Mouse (Mus musculus) hindbrain, embryonic 14.5 days (tissue): ENCODE data around the gene Gm12355. TPM values are rescaled to one million over a fixed set of nuclear protein-coding genes. Genes with fewer than 3 reads are reported as not detected.
"Not testable (repeated sequence)": the region's sequence is repeated elsewhere in the genome, so short reads cannot be mapped to it uniquely, and the experiment has no call there.

Experiments used
- ATAC-seq: fragments of 200-750 bp; cut with Nextera tagmentation; 2 replicates; pipeline ENCODE4 v1.8.0; 2017; ENCODE audit warnings: moderate number of reproducible peaks, mild to moderate bottlenecking, moderate TSS enrichment, moderate library complexity; ENCODE audit not compliant: low FRiP score
- DNase-seq: peaks from one replicate; pipeline ENCODE4 v3.0.0-alpha.2; 2015; ENCODE audit warnings: low spot score
- H3K27ac ChIP-seq: fragments of 300-500 bp; sonication (generic); 2 replicates; pipeline ENCODE4 v1.5.1; 2014; ENCODE audit warnings: mild to moderate bottlenecking, moderate library complexity
- H3K27me3 ChIP-seq: fragments of 300-500 bp; sonication (generic); 2 replicates; pipeline ENCODE4 v1.6.1; 2014; ENCODE audit warnings: mild to moderate bottlenecking, low read length, mixed read lengths; ENCODE audit not compliant: control insufficient read depth, insufficient read depth
- H3K36me3 ChIP-seq: fragments of 300-500 bp; sonication (generic); replicated peaks from 2 replicates; pipeline ENCODE4 v1.6.1; 2014; ENCODE audit not compliant: control insufficient read depth, insufficient read depth
- H3K4me1 ChIP-seq: fragments of 300-500 bp; sonication (generic); replicated peaks from 2 replicates; pipeline ENCODE4 v1.6.1; 2014; ENCODE audit warnings: antibody characterized with exemption, low read length, mixed read lengths; ENCODE audit not compliant: control insufficient read depth, insufficient read depth
- H3K4me2 ChIP-seq: fragments of 300-500 bp; sonication (generic); replicated peaks from 2 replicates; pipeline ENCODE4 v1.6.1; 2014; ENCODE audit warnings: mild to moderate bottlenecking, moderate library complexity
- H3K4me3 ChIP-seq: fragments of 300-500 bp; sonication (generic); replicated peaks from 2 replicates; pipeline ENCODE4 v1.5.1; 2014; ENCODE audit warnings: mild to moderate bottlenecking, low read length
- H3K9ac ChIP-seq: fragments of 300-500 bp; sonication (generic); 2 replicates; pipeline ENCODE4 v1.6.1; 2014
- H3K9me3 ChIP-seq: fragments of 300-500 bp; sonication (generic); 2 replicates; pipeline ENCODE4 v1.6.1; 2016; ENCODE audit warnings: low read length; ENCODE audit not compliant: control insufficient read depth
- WGBS: fragments of 180-500 bp; shearing (Covaris S2); extraction: QIAGEN DNeasy Blood & Tissue Kit; methylation state at CpG from one replicate; pipeline ENCODE4 v1.1.7; 2014; 5-methylcytosine and 5-hydroxymethylcytosine counted together
- polyA plus RNA-seq: library from polyadenylated mRNA; unstranded; fragments of >200 nt; fragmentation: Nextera tagmentation; extraction: Ambion mirVana; gene quantifications from 2 replicates; pipeline ENCODE4 v1.2.1, GENCODE M21; 2014

Gene Gm12355
- polyA plus RNA-seq: 0.20 and 0.80 TPM in 2 replicates

DNA sequence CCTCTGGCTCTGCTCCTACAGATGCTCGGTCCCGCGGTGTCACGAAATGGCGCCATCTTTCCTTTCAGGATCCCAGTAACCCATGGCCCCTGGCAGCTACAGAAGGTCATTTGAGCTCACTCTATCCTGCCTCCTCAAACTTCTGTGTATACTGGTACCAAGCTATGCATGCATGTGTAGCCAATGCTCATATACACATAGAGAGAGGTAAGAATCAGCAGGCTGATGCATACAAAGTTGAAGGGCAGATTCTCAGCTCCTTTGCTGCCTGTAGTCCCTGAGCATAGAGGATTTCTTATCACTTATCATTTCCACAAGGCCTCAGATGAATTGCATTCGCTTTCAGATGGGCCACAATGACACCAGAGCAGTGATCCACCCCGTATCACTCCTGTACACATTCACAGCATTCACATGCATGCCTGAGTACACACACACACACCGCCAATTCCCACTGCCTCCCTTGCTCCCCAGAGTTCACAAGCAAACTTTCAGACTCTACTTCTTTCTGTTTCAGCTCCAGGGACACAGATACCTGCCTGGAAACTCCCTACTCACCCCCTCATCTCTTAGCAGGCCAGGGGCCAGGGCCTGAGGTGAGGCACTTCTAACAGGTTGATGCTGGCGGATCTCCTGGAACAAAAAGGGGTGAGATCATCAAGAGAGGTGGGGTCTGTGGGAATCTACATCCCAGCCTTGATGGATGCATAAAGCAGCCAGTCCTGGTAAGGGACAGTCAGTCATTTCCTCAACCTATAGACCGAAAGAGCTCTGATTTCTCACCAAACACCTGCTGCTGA is at the start of gene Gm12355, which contains the start of gene Gsdma3:
Gm12355 (minus strand) TSS at position 51 of the 800 bp plus-strand sequence.
Gsdma3 (plus strand) TSS at position 750 of the 800 bp plus-strand sequence.
- Histone ChIP-seq H3K9ac (no peak within 1 kb of the TSS), H3K4me1 (no peaks in the 10 kb centered on the region), H3K27ac (no peak within 1 kb of the TSS), H3K4me3 (no peak within 1 kb of the TSS), H3K36me3 (no peaks in the 10 kb centered on the region), H3K4me2 (no peak within 1 kb of the TSS), H3K27me3 (no peaks in the 10 kb centered on the region), H3K9me3 (no peaks in the 10 kb centered on the region; the same call in 1 of the 2 replicates)
- WGBS: 91% methylated on average over 10 of the region's 10 CpGs
- no peak for DNase-seq
- ATAC-seq: no peak

GRCm38 (mm10) chr11:98673136-98673535 is 47.7 kb upstream of the Gm12355 start:
- peak; percentile 43 for DNase-seq
- 0 out of 2 replicates have a peak, but pooled peaks have one; percentile 24 for ATAC-seq
- not testable (repeated sequence) for H3K36me3 ChIP-seq, H3K4me1 ChIP-seq, H3K27me3 ChIP-seq, H3K9ac ChIP-seq, H3K4me3 ChIP-seq, H3K9me3 ChIP-seq, H3K27ac ChIP-seq
- WGBS: 6% methylated on average over 6 of the region's 7 CpGs
- peak overlapping the region; percentile 13; the same call in 1 of the 2 replicates for H3K4me2 ChIP-seq

DNA sequence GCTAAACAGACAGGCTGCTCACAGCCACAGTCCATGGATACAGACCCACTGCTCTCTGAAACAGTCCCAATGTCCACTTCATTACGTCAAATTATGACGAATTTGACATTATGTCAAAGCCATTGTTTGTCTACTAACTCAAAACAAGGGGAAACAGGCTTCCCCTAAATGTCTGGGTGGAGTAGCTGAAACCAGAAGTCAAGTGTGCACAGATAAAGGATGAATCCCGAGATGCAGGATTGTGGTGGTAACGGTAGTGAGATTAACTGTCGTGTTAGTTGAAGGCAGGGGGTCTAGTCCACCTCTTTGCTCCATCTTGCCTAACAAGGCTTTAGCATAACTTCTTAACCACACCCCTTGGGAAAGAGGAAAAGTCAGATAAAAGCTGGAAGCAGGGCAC is 47.0 kb upstream of the Gm12355 start:
- H3K27me3 ChIP-seq: 0 out of 2 replicates have a peak, but pooled peaks cover 7% of the 10 kb centered on the region
- H3K4me1 ChIP-seq: no peaks in the 10 kb centered on the region
- DNase-seq (no peak), ATAC-seq (no peak)
- no peak overlapping the region for H3K4me3 ChIP-seq
- no peak overlapping the region for H3K4me2 ChIP-seq
- no peak overlapping the region for H3K27ac ChIP-seq
- no peak overlapping the region for H3K9ac ChIP-seq
- H3K9me3 ChIP-seq: no peaks in the 10 kb centered on the region
- no peaks in the 10 kb centered on the region for H3K36me3 ChIP-seq
- 85% methylated on average over 5 of the region's 5 CpGs for WGBS

- ATAC-seq: no peak
- WGBS: 55% methylated on average over 5 of the region's 5 CpGs
- H3K4me1 ChIP-seq: no peaks in the 10 kb centered on the region
- H3K9ac ChIP-seq: no peak overlapping the region
- 0 out of 2 replicates have a peak, but pooled peaks cover 7% of the 10 kb centered on the region for H3K27me3 ChIP-seq
- H3K36me3 ChIP-seq: no peaks in the 10 kb centered on the region
- no peak overlapping the region for H3K27ac ChIP-seq
- no peak overlapping the region for H3K4me2 ChIP-seq
- DNase-seq: no peak
- no peak overlapping the region for H3K4me3 ChIP-seq
- H3K9me3 ChIP-seq: no peaks in the 10 kb centered on the region
Observed at GRCm38 (mm10) chr11:98671857-98672256, 46.4 kb upstream of the Gm12355 start.

DNA sequence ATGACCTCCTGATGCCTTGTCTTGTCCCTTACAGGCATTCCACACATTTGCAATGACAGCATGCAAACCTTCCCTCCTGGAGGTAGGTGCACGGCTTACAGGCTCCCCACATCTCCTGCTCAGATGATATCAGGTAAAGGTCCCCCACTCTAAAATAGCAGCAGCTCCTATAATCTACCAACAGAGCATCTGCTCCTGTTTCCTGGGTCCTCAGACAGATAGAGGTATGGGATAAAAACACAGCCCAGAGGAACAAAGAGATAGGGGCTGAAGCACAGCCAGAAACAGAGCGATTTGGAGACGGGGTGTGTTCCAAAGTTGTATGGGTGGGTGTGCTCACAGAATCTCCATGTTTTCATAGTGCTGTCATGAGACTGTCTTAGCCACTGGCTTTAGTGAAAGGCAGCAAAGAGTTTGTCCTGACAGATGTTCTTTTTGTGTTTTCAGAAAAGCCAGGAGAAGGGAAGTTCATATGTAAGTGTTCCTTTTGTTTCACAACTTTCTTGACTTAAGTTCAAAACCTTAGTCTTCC is 45.9 kb upstream of the Gm12355 start:
- Histone ChIP-seq H3K9me3 (no peaks in the 10 kb centered on the region), H3K4me1 (no peaks in the 10 kb centered on the region), H3K9ac (no peak overlapping the region), H3K4me3 (no peak overlapping the region), H3K36me3 (no peaks in the 10 kb centered on the region), H3K4me2 (no peak overlapping the region), H3K27ac (no peak overlapping the region), H3K27me3 (0 out of 2 replicates have a peak, but pooled peaks cover 7% of the 10 kb centered on the region)
- WGBS: 88% methylated on average over 3 of the region's 3 CpGs
- DNase-seq (no peak), ATAC-seq (no peak)

DNA sequence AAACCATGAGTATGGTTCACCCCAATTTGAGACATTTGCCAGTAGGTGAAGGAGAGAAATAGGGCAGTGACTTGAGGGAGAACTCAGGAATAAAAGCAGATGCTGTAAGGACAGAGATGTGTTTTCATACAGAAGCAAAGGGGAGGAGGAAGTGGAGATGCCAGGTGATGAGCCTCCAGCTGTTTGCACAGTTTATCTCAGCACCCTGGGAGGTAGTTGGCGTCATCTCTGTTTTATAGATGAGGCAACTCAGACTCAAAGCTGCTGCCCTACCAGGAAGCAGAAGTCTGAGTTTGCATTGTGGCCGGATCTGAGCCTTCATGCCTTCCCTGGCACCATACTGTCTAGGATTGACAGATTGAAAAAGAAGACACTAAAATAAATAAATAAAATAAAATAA is 43.5 kb upstream of the Gm12355 start:
- DNase-seq: no peak
- no peak for ATAC-seq
- Histone ChIP-seq H3K36me3 (no peaks in the 10 kb centered on the region), H3K27ac (no peak overlapping the region), H3K4me1 (no peaks in the 10 kb centered on the region), H3K4me2 (no peak overlapping the region), H3K27me3 (0 out of 2 replicates have a peak, but pooled peaks cover 7% of the 10 kb centered on the region), H3K4me3 (no peak overlapping the region), H3K9me3 (no peaks in the 10 kb centered on the region), H3K9ac (no peak overlapping the region)
- 64% methylated on average over 2 of the region's 2 CpGs for WGBS

DNA sequence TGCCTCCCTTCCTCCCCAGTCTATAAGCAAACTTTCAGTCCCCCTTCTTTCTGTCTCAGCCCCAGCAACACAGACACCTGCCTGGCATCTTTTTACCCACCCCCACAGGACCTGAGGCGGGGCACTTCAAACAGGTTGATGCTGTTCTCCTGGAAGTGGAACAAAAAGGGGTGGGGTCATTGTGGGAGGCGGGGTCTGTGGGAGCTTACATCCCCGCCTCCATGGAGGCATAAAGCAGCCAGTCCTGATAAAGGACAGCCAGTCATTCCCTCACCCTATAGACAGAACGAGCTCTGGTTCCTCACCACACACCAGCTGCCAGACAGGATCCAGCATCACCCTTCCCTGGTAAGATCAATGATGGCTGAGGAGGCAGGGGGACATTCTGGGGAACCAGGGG is 38.6 kb upstream of the Gm12355 start, which contains the start of gene Gsdma:
Gsdma (plus strand) TSS at position 261 of the 400 bp plus-strand sequence.
- 23% methylated on average over 4 of the region's 4 CpGs for WGBS
- H3K27ac ChIP-seq: no peak within 1 kb of the TSS
- no peaks in the 10 kb centered on the region for H3K9me3 ChIP-seq
- DNase-seq (no peak), ATAC-seq (no peak)
- no peak within 1 kb of the TSS for H3K4me2 ChIP-seq
- H3K36me3 ChIP-seq: no peaks in the 10 kb centered on the region
- H3K4me1 ChIP-seq: no peaks in the 10 kb centered on the region
- H3K4me3 ChIP-seq: no peak within 1 kb of the TSS
- no peak within 1 kb of the TSS for H3K9ac ChIP-seq
- H3K27me3 ChIP-seq: 0 out of 2 replicates have a peak, but pooled peaks cover 7% of the 10 kb centered on the region

DNA sequence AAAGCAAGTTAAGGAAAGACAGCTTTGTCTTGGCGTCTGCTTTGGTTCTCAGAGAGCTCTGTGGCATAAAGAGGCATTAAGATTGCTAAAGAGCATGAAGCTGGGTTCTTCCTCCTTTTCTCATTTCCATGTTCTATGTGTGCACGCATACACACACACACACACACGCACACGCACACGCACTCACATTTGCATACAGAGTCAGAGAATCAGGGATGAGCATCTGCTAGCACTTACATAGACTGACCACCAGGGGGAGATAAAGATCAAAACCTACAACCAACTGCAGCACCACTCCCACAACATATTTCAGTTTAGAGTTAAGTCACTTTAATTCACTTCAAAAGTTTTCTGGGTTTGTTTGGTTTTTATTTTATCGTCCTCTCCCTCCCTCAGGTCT is 35.1 kb upstream of the Gm12355 start:
- H3K9me3 ChIP-seq: no peaks in the 10 kb centered on the region
- H3K36me3 ChIP-seq: no peaks in the 10 kb centered on the region
- 0 out of 2 replicates have a peak overlapping the region, but pooled peaks have one; percentile 17 for H3K9ac ChIP-seq
- no peak for ATAC-seq
- DNase-seq: peak; percentile 82
- no peak overlapping the region for H3K27ac ChIP-seq
- H3K4me1 ChIP-seq: no peaks in the 10 kb centered on the region
- H3K27me3 ChIP-seq: no peaks in the 10 kb centered on the region
- peak overlapping the region; percentile 34 for H3K4me2 ChIP-seq
- 9% methylated on average over 6 of the region's 6 CpGs for WGBS
- no peak overlapping the region for H3K4me3 ChIP-seq

- peak; percentile 38 for DNase-seq
- H3K27ac ChIP-seq, H3K4me2 ChIP-seq, H3K9me3 ChIP-seq, H3K4me3 ChIP-seq, H3K36me3 ChIP-seq, H3K27me3 ChIP-seq, H3K4me1 ChIP-seq, ATAC-seq, H3K9ac ChIP-seq: not testable (repeated sequence)
- WGBS: 18% methylated on average over 7 of the region's 7 CpGs
Observed at GRCm38 (mm10) chr11:98655076-98655475, 29.6 kb upstream of the Gm12355 start.
